Mouse (Mus musculus): ENCODE measurements around the gene Vmn1r77. TPM values are rescaled to one million over a fixed set of nuclear protein-coding genes. Genes with fewer than 3 reads are reported as not detected.
"Not testable (repeated sequence)": the region's sequence is repeated elsewhere in the genome, so short reads cannot be mapped to it uniquely, and the experiment has no call there.

The Vmn1r77 gene
- not detected in 2 replicates for polyA plus RNA-seq (2016; fragmentation: Nextera tagmentation; extraction: Ambion mirVana)

DNA sequence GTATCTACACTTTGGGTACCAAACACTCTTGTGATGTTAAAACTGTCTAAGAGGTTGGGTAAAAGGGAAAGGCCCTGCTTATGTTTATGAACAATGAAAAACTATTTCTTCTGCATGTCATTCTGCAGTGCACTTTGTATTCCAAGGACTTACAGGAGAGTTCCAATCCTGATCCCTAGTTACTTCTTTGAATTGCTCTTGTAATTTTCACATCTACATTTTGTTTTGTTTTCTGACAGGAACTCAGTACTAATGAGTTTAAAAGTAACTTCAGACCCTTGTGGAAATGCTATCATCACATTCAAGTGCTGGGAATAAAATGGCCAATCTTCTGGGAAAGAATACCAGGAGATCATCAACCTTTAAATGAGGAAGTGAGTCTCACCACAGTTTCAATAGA lies at the start of gene Vmn1r77:
Gene Vmn1r77 (plus strand): TSS at position 301 of the 400 bp plus-strand sequence.
- not testable (repeated sequence) for DNase-seq (ENCODE audit: low spot score); H3K4me1 ChIP-seq; H3K36me3 ChIP-seq; H3K9me3 ChIP-seq (replicated peaks); H3K27ac ChIP-seq (replicated peaks); H3K27me3 ChIP-seq (ENCODE audit: low read depth, poor library complexity, severe bottlenecking); H3K4me3 ChIP-seq

DNA sequence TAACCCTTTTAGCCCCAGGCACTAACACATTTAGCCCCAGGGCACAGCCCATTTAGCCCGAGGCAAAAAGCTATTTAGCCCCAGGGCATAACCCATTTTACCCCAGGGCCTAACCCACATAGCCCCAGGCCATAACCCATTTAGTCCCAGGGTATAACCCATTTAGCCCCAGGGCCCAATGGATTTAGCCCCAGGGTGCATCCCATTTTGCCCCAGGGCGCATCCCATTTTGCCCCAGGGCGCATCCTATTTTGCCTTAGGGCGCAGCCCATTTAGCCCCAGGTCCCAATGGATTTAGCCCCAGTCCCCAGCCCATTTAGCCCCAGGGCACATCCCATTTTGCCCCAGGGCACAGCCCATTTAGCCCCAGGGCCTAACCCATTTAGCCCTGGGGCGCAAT lies 25.1 kb upstream of the Vmn1r77 start:
- not testable (repeated sequence) for DNase-seq (ENCODE audit: low spot score); H3K27ac ChIP-seq (replicated peaks); H3K4me1 ChIP-seq; H3K27me3 ChIP-seq (ENCODE audit: low read depth, poor library complexity, severe bottlenecking); H3K36me3 ChIP-seq; H3K4me3 ChIP-seq
- WGBS, result 91% methylated on average over 5 of the region's 5 CpGs
- H3K9me3 ChIP-seq (replicated peaks), result peaks cover 11% of the 10 kb centered on the region

GRCm38 (mm10) chr7:12012392-12012791 lies 24.2 kb upstream of the Vmn1r77 start:
- not testable (repeated sequence) for H3K27me3 ChIP-seq (ENCODE audit: low read depth, poor library complexity, severe bottlenecking); H3K4me1 ChIP-seq; H3K36me3 ChIP-seq; H3K27ac ChIP-seq (replicated peaks); DNase-seq (ENCODE audit: low spot score); H3K4me3 ChIP-seq; H3K9me3 ChIP-seq (replicated peaks)
- WGBS, result 87% methylated on average over 3 of the region's 3 CpGs

DNA sequence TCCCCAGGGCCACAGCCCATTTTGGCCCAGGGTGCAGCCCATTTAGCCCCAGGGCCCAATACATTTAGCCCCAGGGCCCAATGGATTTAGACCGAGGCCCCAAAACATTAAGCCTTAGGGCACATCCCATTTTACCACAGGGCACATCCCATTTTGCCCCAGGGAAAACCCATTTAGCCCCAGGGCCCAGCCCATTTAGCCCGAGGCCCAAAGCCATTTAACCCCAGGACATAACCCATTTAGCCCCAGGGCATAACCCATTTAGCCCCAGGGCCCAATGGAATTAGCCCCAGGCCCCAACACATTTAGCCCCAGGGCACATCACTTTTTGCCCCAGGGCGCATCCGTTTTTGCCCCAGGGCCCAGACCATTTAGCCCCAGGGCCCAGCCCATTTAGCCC lies 23.4 kb upstream of the Vmn1r77 start:
- 79% methylated on average over 4 of the region's 4 CpGs for WGBS
- Histone ChIP-seq H3K27ac (replicated peaks) (no peak overlapping the region), H3K27me3 (ENCODE audit: low read depth, poor library complexity, severe bottlenecking) (no peaks in the 10 kb centered on the region), H3K9me3 (replicated peaks) (no peaks in the 10 kb centered on the region; the same call in 1 of the 2 replicates), H3K4me3 (no peak overlapping the region), H3K36me3 (no peaks in the 10 kb centered on the region), H3K4me1 (no peaks in the 10 kb centered on the region)
- DNase-seq (ENCODE audit: low spot score), result no peak

DNA sequence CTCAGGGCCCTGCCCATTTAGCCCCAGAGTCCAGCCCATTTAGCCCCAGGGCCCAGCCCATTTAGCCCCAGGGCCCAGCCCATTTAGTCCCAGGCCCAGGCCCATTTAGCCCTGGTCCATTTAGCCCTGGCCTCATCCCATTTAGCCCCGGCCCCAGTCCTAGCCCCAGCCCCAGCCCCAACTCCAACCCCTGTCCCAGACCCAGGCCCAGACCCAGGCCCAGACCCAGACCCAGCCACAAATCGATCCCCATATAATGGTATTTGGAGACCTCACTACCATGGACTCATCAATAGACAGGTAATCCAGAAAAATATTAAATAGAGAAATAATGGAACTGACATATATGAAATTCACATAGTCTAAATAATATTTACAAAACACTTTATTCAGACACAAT lies 18.7 kb upstream of the Vmn1r77 start:
- WGBS, result 76% methylated on average over 2 of the region's 2 CpGs
- not testable (repeated sequence) for H3K27ac ChIP-seq (replicated peaks); DNase-seq (ENCODE audit: low spot score); H3K36me3 ChIP-seq; H3K9me3 ChIP-seq (replicated peaks); H3K4me1 ChIP-seq; H3K27me3 ChIP-seq (ENCODE audit: low read depth, poor library complexity, severe bottlenecking); H3K4me3 ChIP-seq

- no peaks in the 10 kb centered on the region for H3K36me3 ChIP-seq
- WGBS, result 83% methylated on average over 2 of the region's 2 CpGs
Observed at GRCm38 (mm10) chr7:12040664-12041063, 4.1 kb downstream of the Vmn1r77 start.

More at GRCm38 (mm10) chr7:12040664-12041063, 4.1 kb downstream of the Vmn1r77 start:
- Histone ChIP-seq H3K27me3 (ENCODE audit: low read depth, poor library complexity, severe bottlenecking) (no peaks in the 10 kb centered on the region), H3K27ac (replicated peaks) (no peak overlapping the region), H3K9me3 (replicated peaks) (peaks cover 13% of the 10 kb centered on the region; the same call in 1 of the 2 replicates), H3K4me1 (no peaks in the 10 kb centered on the region), H3K4me3 (no peak overlapping the region)
- DNase-seq (ENCODE audit: low spot score), result no peak

Other genes starting within 250 kb of the Vmn1r77 start
- not detected in 2 replicates for gene Vmn1r74, start 202.8 kb upstream of the Vmn1r77 start, polyA plus RNA-seq (2016; fragmentation: Nextera tagmentation; extraction: Ambion mirVana)
- not detected in 2 replicates for gene Vmn1r75, start 162.1 kb upstream of the Vmn1r77 start, polyA plus RNA-seq (2016; fragmentation: Nextera tagmentation; extraction: Ambion mirVana)
- gene Vmn1r76, start 98.5 kb upstream of the Vmn1r77 start, polyA plus RNA-seq (2016; fragmentation: Nextera tagmentation; extraction: Ambion mirVana), result not detected in 2 replicates
- gene Vmn1r78, start 113.5 kb downstream of the Vmn1r77 start, polyA plus RNA-seq (2016; fragmentation: Nextera tagmentation; extraction: Ambion mirVana), result not detected in 2 replicates
- gene Vmn1r79, start 134.5 kb downstream of the Vmn1r77 start, polyA plus RNA-seq (2016; fragmentation: Nextera tagmentation; extraction: Ambion mirVana), result not detected in 2 replicates
- gene Vmn1r80, start 152.5 kb downstream of the Vmn1r77 start, polyA plus RNA-seq (2016; fragmentation: Nextera tagmentation; extraction: Ambion mirVana), result not detected in 2 replicates
- gene Vmn1r81, start 231.5 kb downstream of the Vmn1r77 start, polyA plus RNA-seq (2016; fragmentation: Nextera tagmentation; extraction: Ambion mirVana), result not detected in 2 replicates